Mouse (Mus musculus): ENCODE data around the gene Tmprss6. TPM values are rescaled to one million over a fixed set of nuclear protein-coding genes. Genes with fewer than 3 reads are reported as not detected.

The Tmprss6 gene
- polyA plus RNA-seq, 1 experiment from 2014 or later: 0.71 TPM

GRCm38 (mm10) chr15:78480991-78481390 lies 12.6 kb upstream of the Tmprss6 start:
- no peak overlapping the region for H3K27ac ChIP-seq
- no peaks in the 10 kb centered on the region for H3K9me3 ChIP-seq
- no peak overlapping the region for H3K9ac ChIP-seq
- no peak overlapping the region for H3K4me2 ChIP-seq (replicated peaks)
- H3K36me3 ChIP-seq: no peaks in the 10 kb centered on the region
- no peaks in the 10 kb centered on the region for H3K4me1 ChIP-seq
- 82% methylated on average over 2 of the region's 2 CpGs for WGBS
- H3K4me3 ChIP-seq: no peak overlapping the region
- no peak for ATAC-seq (ENCODE audit: low FRiP score, low read depth)
- H3K27me3 ChIP-seq (replicated peaks): no peaks in the 10 kb centered on the region

- H3K27me3 ChIP-seq (replicated peaks): no peaks in the 10 kb centered on the region
- H3K36me3 ChIP-seq: no peaks in the 10 kb centered on the region
- H3K9ac ChIP-seq: no peak overlapping the region
- 77% methylated on average over 7 of the region's 7 CpGs for WGBS
- H3K4me1 ChIP-seq: no peaks in the 10 kb centered on the region
- H3K27ac ChIP-seq: no peak overlapping the region
- H3K4me3 ChIP-seq: no peak overlapping the region
- H3K9me3 ChIP-seq: no peaks in the 10 kb centered on the region
- no peak overlapping the region for H3K4me2 ChIP-seq (replicated peaks)
- ATAC-seq (ENCODE audit: low FRiP score, low read depth): no peak
Measured at GRCm38 (mm10) chr15:78480111-78480510, 11.7 kb upstream of the Tmprss6 start.

DNA sequence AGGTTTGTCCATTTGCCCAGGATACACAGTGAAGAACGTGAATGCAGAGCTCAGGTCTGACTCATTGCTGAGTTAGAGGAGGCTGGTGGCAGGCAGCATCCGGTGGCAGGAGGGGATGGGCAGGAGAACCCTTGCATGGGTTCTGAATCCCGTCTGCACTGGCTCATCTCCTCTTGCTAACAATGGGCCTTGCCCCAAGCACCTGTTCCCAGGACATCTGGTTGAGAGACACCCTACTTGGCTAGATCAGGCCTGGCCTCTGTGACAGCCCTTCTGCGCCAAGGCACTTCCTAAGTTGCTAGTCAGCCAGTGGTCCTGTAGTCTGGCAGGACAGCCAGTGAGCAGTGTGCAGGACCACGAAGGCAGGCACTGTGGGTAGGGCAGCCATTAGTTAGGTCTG lies 11.0 kb upstream of the Tmprss6 start:
- Histone ChIP-seq H3K27ac (no peak overlapping the region), H3K4me2 (replicated peaks) (no peak overlapping the region), H3K36me3 (no peaks in the 10 kb centered on the region), H3K4me1 (no peaks in the 10 kb centered on the region), H3K9me3 (no peaks in the 10 kb centered on the region), H3K4me3 (no peak overlapping the region), H3K9ac (no peak overlapping the region), H3K27me3 (replicated peaks) (no peaks in the 10 kb centered on the region)
- ATAC-seq (ENCODE audit: low FRiP score, low read depth): no peak
- 82% methylated on average over 5 of the region's 5 CpGs for WGBS

DNA sequence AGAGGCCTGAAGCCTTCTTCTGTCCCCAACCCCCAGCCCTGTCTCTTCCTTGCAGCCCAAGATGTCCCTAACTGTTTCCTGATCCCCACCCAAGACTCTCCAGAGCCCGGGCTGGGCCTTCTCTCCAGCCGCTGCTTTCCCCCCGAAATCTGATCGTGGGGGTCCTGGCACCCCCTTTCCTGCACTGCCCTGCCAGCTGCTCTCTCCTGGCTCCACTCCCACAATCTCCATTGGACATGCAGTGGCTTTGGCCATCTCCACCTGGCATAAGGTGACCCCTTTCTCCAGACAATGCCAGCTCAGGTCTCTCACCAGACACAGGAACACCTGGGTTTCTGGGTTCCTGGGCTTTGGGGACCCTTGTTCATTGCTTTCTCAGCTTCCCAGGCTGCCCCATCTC lies 9.6 kb upstream of the Tmprss6 start:
- WGBS: 85% methylated on average over 4 of the region's 4 CpGs
- Histone ChIP-seq H3K4me1 (no peaks in the 10 kb centered on the region), H3K4me3 (no peak overlapping the region), H3K9ac (no peak overlapping the region), H3K27me3 (replicated peaks) (no peaks in the 10 kb centered on the region), H3K4me2 (replicated peaks) (no peak overlapping the region), H3K27ac (no peak overlapping the region), H3K36me3 (no peaks in the 10 kb centered on the region), H3K9me3 (no peaks in the 10 kb centered on the region)
- no peak for ATAC-seq (ENCODE audit: low FRiP score, low read depth)

DNA sequence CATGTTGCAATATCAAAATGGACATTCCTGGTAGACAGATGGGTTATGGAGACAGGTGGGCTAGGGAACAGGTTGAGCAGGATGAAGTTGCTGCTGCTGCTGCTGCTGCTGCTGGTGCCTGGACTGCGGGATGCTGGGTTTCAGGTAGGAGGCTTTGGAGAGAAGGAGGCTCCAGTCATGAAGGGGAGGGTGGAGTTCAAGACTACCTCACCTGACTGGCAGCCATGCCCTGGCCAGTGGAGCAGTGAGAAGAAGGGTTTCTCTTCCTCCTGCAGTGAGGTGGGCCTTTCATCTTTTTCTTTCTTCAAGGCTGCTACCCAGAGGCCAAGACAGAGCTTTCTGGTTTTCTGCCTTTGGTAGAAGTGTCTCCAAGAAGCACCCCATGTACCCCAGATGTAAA lies 8.4 kb upstream of the Tmprss6 start:
- Histone ChIP-seq H3K4me3 (no peak overlapping the region), H3K4me2 (replicated peaks) (no peak overlapping the region), H3K36me3 (no peaks in the 10 kb centered on the region), H3K4me1 (no peaks in the 10 kb centered on the region; the same call in 1 of the 2 replicates), H3K27ac (no peak overlapping the region), H3K9ac (no peak overlapping the region), H3K27me3 (replicated peaks) (no peaks in the 10 kb centered on the region), H3K9me3 (no peaks in the 10 kb centered on the region)
- 71% methylated on average over 1 of the region's 1 CpGs for WGBS
- ATAC-seq (ENCODE audit: low FRiP score, low read depth): no peak

DNA sequence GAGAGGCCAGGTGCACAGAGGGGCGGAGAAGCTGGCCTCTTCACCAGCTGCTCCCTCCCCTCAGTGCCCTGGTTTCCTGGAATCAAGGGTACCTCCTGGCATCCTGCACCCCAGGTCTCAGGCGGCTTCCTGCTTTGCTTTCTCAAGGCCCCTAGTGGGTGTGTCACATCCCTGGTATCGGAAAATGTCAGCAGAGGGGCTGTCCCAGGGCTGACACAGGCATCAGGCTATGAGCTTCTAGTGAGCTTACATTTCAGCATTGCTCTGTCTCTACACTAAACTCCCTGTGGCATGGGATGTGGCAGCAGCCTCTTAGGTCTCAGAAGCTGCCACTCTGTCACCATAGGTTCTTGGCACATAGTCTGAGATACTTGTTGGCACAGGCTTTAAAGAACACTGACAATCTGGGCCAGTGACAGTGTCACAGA lies 7.2 kb upstream of the Tmprss6 start:
- Histone ChIP-seq H3K36me3 (no peaks in the 10 kb centered on the region), H3K27me3 (replicated peaks) (no peaks in the 10 kb centered on the region), H3K4me2 (replicated peaks) (no peak overlapping the region), H3K9me3 (no peaks in the 10 kb centered on the region), H3K4me1 (no peaks in the 10 kb centered on the region; the same call in 1 of the 2 replicates), H3K27ac (no peak overlapping the region), H3K4me3 (no peak overlapping the region), H3K9ac (no peak overlapping the region)
- no peak for ATAC-seq (ENCODE audit: low FRiP score, low read depth)
- 72% methylated on average over 3 of the region's 3 CpGs for WGBS

- no peak overlapping the region for H3K27ac ChIP-seq
Measured at GRCm38 (mm10) chr15:78473442-78473841, 5.0 kb upstream of the Tmprss6 start.

GRCm38 (mm10) chr15:78471902-78472301 lies 3.5 kb upstream of the Tmprss6 start:
- Histone ChIP-seq H3K4me3 (no peak overlapping the region), H3K27ac (no peak overlapping the region), H3K9me3 (no peaks in the 10 kb centered on the region), H3K4me2 (replicated peaks) (no peak overlapping the region), H3K36me3 (no peaks in the 10 kb centered on the region), H3K9ac (no peak overlapping the region), H3K4me1 (no peaks in the 10 kb centered on the region; the same call in 1 of the 2 replicates), H3K27me3 (replicated peaks) (no peaks in the 10 kb centered on the region)
- ATAC-seq (ENCODE audit: low FRiP score, low read depth): no peak
- WGBS: 38% methylated on average over 7 of the region's 7 CpGs

More at GRCm38 (mm10) chr15:78473442-78473841, 5.0 kb upstream of the Tmprss6 start:
- 88% methylated on average over 6 of the region's 6 CpGs for WGBS
- H3K27me3 ChIP-seq (replicated peaks): no peaks in the 10 kb centered on the region
- no peak overlapping the region for H3K4me2 ChIP-seq (replicated peaks)
- no peak for ATAC-seq (ENCODE audit: low FRiP score, low read depth)
- no peak overlapping the region for H3K9ac ChIP-seq
- no peaks in the 10 kb centered on the region for H3K36me3 ChIP-seq
- H3K9me3 ChIP-seq: no peaks in the 10 kb centered on the region
- no peaks in the 10 kb centered on the region; the same call in 1 of the 2 replicates for H3K4me1 ChIP-seq
- H3K4me3 ChIP-seq: no peak overlapping the region

- Histone ChIP-seq H3K27ac (no peak overlapping the region), H3K9me3 (no peaks in the 10 kb centered on the region), H3K4me2 (replicated peaks) (no peak overlapping the region), H3K4me3 (no peak overlapping the region), H3K9ac (no peak overlapping the region), H3K4me1 (no peaks in the 10 kb centered on the region; the same call in 1 of the 2 replicates), H3K36me3 (no peaks in the 10 kb centered on the region), H3K27me3 (replicated peaks) (no peaks in the 10 kb centered on the region)
- 59% methylated on average over 4 of the region's 4 CpGs for WGBS
- no peak for ATAC-seq (ENCODE audit: low FRiP score, low read depth)
Measured at GRCm38 (mm10) chr15:78470495-78471276, 2.3 kb upstream of the Tmprss6 start.

- Histone ChIP-seq H3K36me3 (no peaks in the 10 kb centered on the region), H3K9me3 (no peaks in the 10 kb centered on the region), H3K27me3 (replicated peaks) (no peaks in the 10 kb centered on the region), H3K4me1 (no peaks in the 10 kb centered on the region; the same call in 1 of the 2 replicates), H3K4me2 (replicated peaks) (no peak overlapping the region), H3K27ac (no peak overlapping the region), H3K9ac (no peak overlapping the region), H3K4me3 (no peak overlapping the region)
- no peak for ATAC-seq (ENCODE audit: low FRiP score, low read depth)
- WGBS: 92% methylated on average over 7 of the region's 7 CpGs
Measured at GRCm38 (mm10) chr15:78467570-78467969, 864 bp downstream of the Tmprss6 start.

GRCm38 (mm10) chr15:78466809-78467208 lies 1.6 kb downstream of the Tmprss6 start:
- Histone ChIP-seq H3K9me3 (no peaks in the 10 kb centered on the region), H3K27ac (no peak overlapping the region), H3K4me1 (no peaks in the 10 kb centered on the region; the same call in 1 of the 2 replicates), H3K36me3 (no peaks in the 10 kb centered on the region), H3K4me3 (no peak overlapping the region), H3K9ac (no peak overlapping the region), H3K4me2 (replicated peaks) (no peak overlapping the region), H3K27me3 (replicated peaks) (no peaks in the 10 kb centered on the region)
- 42% methylated on average over 6 of the region's 6 CpGs for WGBS
- ATAC-seq (ENCODE audit: low FRiP score, low read depth): no peak

GRCm38 (mm10) chr15:78462981-78463380 lies 5.5 kb downstream of the Tmprss6 start:
- Histone ChIP-seq H3K27me3 (replicated peaks) (no peaks in the 10 kb centered on the region), H3K36me3 (no peaks in the 10 kb centered on the region), H3K4me3 (no peak overlapping the region), H3K4me1 (no peaks in the 10 kb centered on the region), H3K9me3 (no peaks in the 10 kb centered on the region), H3K27ac (no peak overlapping the region), H3K4me2 (replicated peaks) (no peak overlapping the region), H3K9ac (no peak overlapping the region)
- WGBS: 80% methylated on average over 2 of the region's 2 CpGs
- no peak for ATAC-seq (ENCODE audit: low FRiP score, low read depth)

GRCm38 (mm10) chr15:78457193-78457592 lies 11.2 kb downstream of the Tmprss6 start:
- WGBS: 78% methylated on average over 10 of the region's 10 CpGs
- no peaks in the 10 kb centered on the region for H3K27me3 ChIP-seq (replicated peaks)
- H3K9me3 ChIP-seq: no peaks in the 10 kb centered on the region
- H3K4me2 ChIP-seq (replicated peaks): no peak overlapping the region
- no peaks in the 10 kb centered on the region for H3K36me3 ChIP-seq
- no peaks in the 10 kb centered on the region for H3K4me1 ChIP-seq
- H3K4me3 ChIP-seq: no peak overlapping the region
- ATAC-seq (ENCODE audit: low FRiP score, low read depth): no peak
- H3K27ac ChIP-seq: no peak overlapping the region
- no peak overlapping the region for H3K9ac ChIP-seq
